Comparison of ENCODE assay signal across 11 mouse cellular contexts in genomic region chr10:81595599-81595998, GRCm38 (mm10). TPM values are rescaled to one million over a fixed set of nuclear protein-coding genes. Genes with fewer than 3 reads are reported as not detected.
DNase-seq lines count a peak whose midpoint lies in the region; ATAC-seq and TF ChIP-seq lines count a peak whose summit lies in the region.
"Had no signal": no experiment of that assay in that cellular context is flagged by ENCODE, and none has a peak within 500 bp of the region (broad histone marks: within the 10 kb centered on the region; RNA-seq: fewer than 3 reads in every experiment).

No protein-coding gene starts in this region.

- peak overlapping the region; percentile 59; the same call in 1 of the 2 replicates for H3K27ac ChIP-seq in gastrocnemius, adult 2 months
- H3K27ac ChIP-seq in kidney, embryonic 16.5 days (ENCODE audit: low read length), result no peak overlapping the region
- peak overlapping the region; percentile 87; the same call in 1 of the 2 replicates for H3K27ac ChIP-seq in limb, embryonic 13.5 days

- 0 out of 2 replicates have a peak, but pooled peaks cover 3% of the 10 kb centered on the region for H3K27me3 ChIP-seq in kidney, embryonic 16.5 days (ENCODE audit: insufficient read depth, low read length)
- H3K27me3 ChIP-seq in limb, embryonic 13.5 days, result peaks cover 30% of the 10 kb centered on the region; the same call in 1 of the 2 replicates

- H3K4me2 ChIP-seq in kidney, embryonic 16.5 days (replicated peaks; ENCODE audit: low read depth, low read length), result no peak overlapping the region
- peak overlapping the region; percentile 60 for H3K4me2 ChIP-seq in limb, embryonic 13.5 days (replicated peaks)

- no peak for ATAC-seq in kidney, embryonic 16.5 days (ENCODE audit: low FRiP score, low TSS enrichment)
- ATAC-seq in limb, embryonic 13.5 days (ENCODE audit: low FRiP score, low read depth), result no peak
- no peak for ATAC-seq in frontal cortex, adult (ENCODE audit: low TSS enrichment)
- ATAC-seq: forebrain, embryonic 14.5 days had no signal

- H3K4me3 ChIP-seq in gastrocnemius, adult 2 months, result no peak overlapping the region
- no peak overlapping the region for H3K4me3 ChIP-seq in kidney, embryonic 16.5 days (ENCODE audit: low read length)
- no peak overlapping the region for H3K4me3 ChIP-seq in limb, embryonic 13.5 days

- H3K4me1 ChIP-seq in kidney, embryonic 16.5 days (ENCODE audit: insufficient read depth, low read length), result peaks cover 53% of the 10 kb centered on the region
- peaks cover 46% of the 10 kb centered on the region for H3K4me1 ChIP-seq in limb, embryonic 13.5 days

- DNase-seq in gastrocnemius, adult 2 months, result no peak
- DNase-seq in gastrocnemius, adult 8-10 months (ENCODE audit: low spot score in 2 of 2), result no peak
- no peak for DNase-seq in kidney, adult 11 months
- DNase-seq in cerebellum, postnatal 14 days, result peak; percentile 22 to 44
- DNase-seq in adrenal gland, adult 2 months, result no peak
- DNase-seq: gastrocnemius, postnatal 36 days; kidney, postnatal 4 days had no signal

- H3K36me3 ChIP-seq in kidney, embryonic 16.5 days (ENCODE audit: insufficient read depth, low read length), result no peaks in the 10 kb centered on the region
- no peaks in the 10 kb centered on the region for H3K36me3 ChIP-seq in limb, embryonic 13.5 days

- 40% methylated on average over 5 of the region's 5 CpGs for WGBS in kidney, embryonic 16.5 days
- 22% methylated on average over 5 of the region's 5 CpGs for WGBS in limb, embryonic 13.5 days

- no peaks in the 10 kb centered on the region for H3K9me3 ChIP-seq in kidney, embryonic 16.5 days (ENCODE audit: low read length)
- no peaks in the 10 kb centered on the region for H3K9me3 ChIP-seq in limb, embryonic 13.5 days

- peak overlapping the region; percentile 62; the same call in 1 of the 2 replicates for H3K9ac ChIP-seq in kidney, embryonic 16.5 days (replicated peaks; ENCODE audit: low read length)
- H3K9ac ChIP-seq in limb, embryonic 13.5 days, result peak overlapping the region; percentile 48

- intact Hi-C loops in gastrocnemius, adult 2 months (cut with DNase I), result no loop called here

- no peak for TF ChIP-seq CTCF in gastrocnemius, adult 2 months (IDR thresholded peaks at IDR 0.05)

RNA-seq across cellular contexts. Expression of gene Tle6, which starts 5.3 kb away (rescaled TPM):
- 1 to 10 TPM; 5.6 to 6.7 TPM for total RNA-seq in gastrocnemius, adult 2 months (2021)
- 1 to 10 TPM; 4.1 to 6.9 (median 5.3) TPM for total RNA-seq in gastrocnemius, adult 8-10 months (2022)
- polyA plus RNA-seq in kidney, embryonic 16.5 days (2015; fragmentation: Nextera tagmentation; extraction: Ambion mirVana), result 18.5 and 22.8 TPM in 2 replicates
- 13.8 and 18.4 TPM in 2 replicates for polyA plus RNA-seq in limb, embryonic 13.5 days (2015; fragmentation: Nextera tagmentation; extraction: Ambion mirVana)
- 10 to 100 TPM; 24.0 to 59.6 TPM for total RNA-seq in adrenal gland, adult 2 months (2021)
- polyA plus RNA-seq in adrenal gland, adult 2 months (2012; rRNA removed), result 49.5 and 90.8 TPM in 2 replicates

RNA-seq across cellular contexts. Expression of gene BC025920, which starts 10.5 kb away (rescaled TPM):
- total RNA-seq in gastrocnemius, adult 2 months (2021), result 1 to 10 TPM; 2.5 to 3.9 TPM
- total RNA-seq in gastrocnemius, adult 8-10 months (2022), result 1 to 10 TPM; 2.8 to 3.8 (median 3.0) TPM
- polyA plus RNA-seq in kidney, embryonic 16.5 days (2015; fragmentation: Nextera tagmentation; extraction: Ambion mirVana), result 0.66 and 0.82 TPM in 2 replicates
- 1.3 and 1.5 TPM in 2 replicates for polyA plus RNA-seq in limb, embryonic 13.5 days (2015; fragmentation: Nextera tagmentation; extraction: Ambion mirVana)
- 1 to 10 TPM; 1.1 to 2.3 TPM for total RNA-seq in adrenal gland, adult 2 months (2021)
- polyA plus RNA-seq in adrenal gland, adult 2 months (2012; rRNA removed), result 0.26 and 0.59 TPM in 2 replicates

RNA-seq across cellular contexts. Expression of gene Tle2, which starts 21.2 kb away (rescaled TPM):
- total RNA-seq in gastrocnemius, adult 2 months (2021), result 1 to 10 TPM; 5.6 to 7.3 TPM
- total RNA-seq in gastrocnemius, adult 8-10 months (2022), result 1 to 10 TPM; 3.1 to 4.3 (median 4.0) TPM
- 41.0 and 52.0 TPM in 2 replicates for polyA plus RNA-seq in kidney, embryonic 16.5 days (2015; fragmentation: Nextera tagmentation; extraction: Ambion mirVana)
- 68.8 and 69.8 TPM in 2 replicates for polyA plus RNA-seq in limb, embryonic 13.5 days (2015; fragmentation: Nextera tagmentation; extraction: Ambion mirVana)
- total RNA-seq in adrenal gland, adult 2 months (2021), result 10 to 100 TPM; 50.4 to 51.0 TPM
- 417 and 691 TPM in 2 replicates for polyA plus RNA-seq in adrenal gland, adult 2 months (2012; rRNA removed)

RNA-seq across cellular contexts. Expression of gene Sirt6, which starts 32.0 kb away (rescaled TPM):
- total RNA-seq in gastrocnemius, adult 2 months (2021), result 1 to 10 TPM; 4.7 to 5.6 TPM
- total RNA-seq in gastrocnemius, adult 8-10 months (2022), result 1 to 10 TPM; 3.1 to 5.4 (median 4.8) TPM
- 41.8 and 48.4 TPM in 2 replicates for polyA plus RNA-seq in kidney, embryonic 16.5 days (2015; fragmentation: Nextera tagmentation; extraction: Ambion mirVana)
- 60.3 and 61.9 TPM in 2 replicates for polyA plus RNA-seq in limb, embryonic 13.5 days (2015; fragmentation: Nextera tagmentation; extraction: Ambion mirVana)
- total RNA-seq in adrenal gland, adult 2 months (2021), result 10 to 100 TPM; 16.0 to 18.3 TPM
- polyA plus RNA-seq in adrenal gland, adult 2 months (2012; rRNA removed), result 52.3 and 59.9 TPM in 2 replicates

RNA-seq across cellular contexts. Expression of gene Ankrd24, which starts 32.7 kb away (rescaled TPM):
- 10 to 100 TPM in 1 of 2 experiments, 1 to 10 TPM in 1; 6.8 to 10.5 TPM for total RNA-seq in gastrocnemius, adult 2 months (2021)
- total RNA-seq in gastrocnemius, adult 8-10 months (2022), result 10 to 100 TPM in 1 of 4 experiments, 1 to 10 TPM in 3; 8.1 to 11.8 (median 9.1) TPM
- polyA plus RNA-seq in kidney, embryonic 16.5 days (2015; fragmentation: Nextera tagmentation; extraction: Ambion mirVana), result 16.0 and 17.6 TPM in 2 replicates
- 11.6 and 12.1 TPM in 2 replicates for polyA plus RNA-seq in limb, embryonic 13.5 days (2015; fragmentation: Nextera tagmentation; extraction: Ambion mirVana)
- 10 to 100 TPM; 20.0 to 23.7 TPM for total RNA-seq in adrenal gland, adult 2 months (2021)
- polyA plus RNA-seq in adrenal gland, adult 2 months (2012; rRNA removed), result 91.0 and 112 TPM in 2 replicates

Comparison
In these comparisons a context has a peak if more than half of its experiments do, and no peak if none do; other contexts are left out.
1. DNase-seq: peak in cerebellum, postnatal 14 days (2 of 2); none in gastrocnemius, adult 2 months (single experiment), gastrocnemius, adult 8-10 months (0 of 2), kidney, adult 11 months (single experiment) and adrenal gland, adult 2 months (single experiment).
2. RNA of gene Tle2, which starts 21.2 kb away (total RNA-seq): 50.4 to 51.0 TPM in adrenal gland, adult 2 months; 5.6 to 7.3 TPM in gastrocnemius, adult 2 months and 3.1 to 4.3 TPM in gastrocnemius, adult 8-10 months; every median in the first group is over 4 times any median in the second.